ENCODE assay signal across 8 mouse cellular contexts in genomic region chr15:51730805-51731412, GRCm38 (mm10).
A peak's percentile ranks its signal among the peaks of the same experiment; 100 is the strongest.
DNase-seq lines count a peak whose midpoint lies in the region; ATAC-seq and TF ChIP-seq lines count a peak whose summit lies in the region.

No protein-coding gene starts in this region.

- 76% methylated on average over 12 of the region's 12 CpGs for WGBS in midbrain, postnatal 0 days
- WGBS in midbrain, embryonic 13.5 days, result 82% methylated on average over 12 of the region's 12 CpGs
- 57% methylated on average over 12 of the region's 12 CpGs for WGBS in embryonic facial prominence, embryonic 13.5 days
- WGBS in kidney, embryonic 16.5 days, result 62% methylated on average over 12 of the region's 12 CpGs
- WGBS in kidney, embryonic 14.5 days, result 68% methylated on average over 12 of the region's 12 CpGs

- no peaks in the 10 kb centered on the region for H3K27me3 ChIP-seq in midbrain, postnatal 0 days (ENCODE audit: insufficient read depth, low read length)
- no peaks in the 10 kb centered on the region for H3K27me3 ChIP-seq in midbrain, embryonic 13.5 days
- H3K27me3 ChIP-seq in embryonic facial prominence, embryonic 13.5 days, result no peaks in the 10 kb centered on the region
- H3K27me3 ChIP-seq in kidney, embryonic 16.5 days (ENCODE audit: insufficient read depth, low read length), result no peaks in the 10 kb centered on the region
- H3K27me3 ChIP-seq in kidney, embryonic 14.5 days (ENCODE audit: control insufficient read depth, insufficient read depth, low read length), result no peaks in the 10 kb centered on the region

- 0 out of 2 replicates have a peak, but pooled peaks cover 4% of the 10 kb centered on the region for H3K9me3 ChIP-seq in midbrain, postnatal 0 days (ENCODE audit: low read length)
- H3K9me3 ChIP-seq in midbrain, embryonic 13.5 days, result peaks cover 6% of the 10 kb centered on the region; the same call in 1 of the 2 replicates
- H3K9me3 ChIP-seq in embryonic facial prominence, embryonic 13.5 days, result no peaks in the 10 kb centered on the region
- peaks cover 7% of the 10 kb centered on the region; the same call in 1 of the 2 replicates for H3K9me3 ChIP-seq in kidney, embryonic 16.5 days (ENCODE audit: low read length)
- no peaks in the 10 kb centered on the region for H3K9me3 ChIP-seq in kidney, embryonic 14.5 days (ENCODE audit: control insufficient read depth, low read length)

- 0 out of 2 replicates have a peak, but pooled peaks have one; percentile 38 for ATAC-seq in midbrain, postnatal 0 days (ENCODE audit: low FRiP score)
- ATAC-seq in midbrain, embryonic 13.5 days, result no peak
- ATAC-seq in embryonic facial prominence, embryonic 13.5 days (ENCODE audit: insufficient number of reproducible peaks, insufficient read depth, low FRiP score, low TSS enrichment, low read depth), result no peak
- no peak for ATAC-seq in kidney, embryonic 16.5 days (ENCODE audit: low FRiP score, low TSS enrichment)
- ATAC-seq in kidney, embryonic 14.5 days (ENCODE audit: low FRiP score, low TSS enrichment), result no peak

- no peaks in the 10 kb centered on the region for H3K4me1 ChIP-seq in midbrain, postnatal 0 days (ENCODE audit: insufficient read depth, low read length)
- no peaks in the 10 kb centered on the region for H3K4me1 ChIP-seq in midbrain, embryonic 13.5 days (replicated peaks)
- H3K4me1 ChIP-seq in embryonic facial prominence, embryonic 13.5 days, result peaks cover 2% of the 10 kb centered on the region; the same call in 1 of the 2 replicates
- no peaks in the 10 kb centered on the region for H3K4me1 ChIP-seq in kidney, embryonic 16.5 days (ENCODE audit: insufficient read depth, low read length)
- no peaks in the 10 kb centered on the region for H3K4me1 ChIP-seq in kidney, embryonic 14.5 days (ENCODE audit: control insufficient read depth, insufficient read depth, low read length)

- H3K36me3 ChIP-seq in midbrain, postnatal 0 days (ENCODE audit: insufficient read depth, low read length), result no peaks in the 10 kb centered on the region
- H3K36me3 ChIP-seq in midbrain, embryonic 13.5 days, result no peaks in the 10 kb centered on the region
- no peaks in the 10 kb centered on the region for H3K36me3 ChIP-seq in embryonic facial prominence, embryonic 13.5 days
- H3K36me3 ChIP-seq in kidney, embryonic 16.5 days (ENCODE audit: insufficient read depth, low read length), result no peaks in the 10 kb centered on the region
- no peaks in the 10 kb centered on the region for H3K36me3 ChIP-seq in kidney, embryonic 14.5 days (ENCODE audit: control insufficient read depth, insufficient read depth, low read length)

- no peak overlapping the region for H3K4me3 ChIP-seq in midbrain, postnatal 0 days (ENCODE audit: low read depth, low read length)
- H3K4me3 ChIP-seq in midbrain, embryonic 13.5 days (replicated peaks), result no peak overlapping the region
- no peak overlapping the region for H3K4me3 ChIP-seq in embryonic facial prominence, embryonic 13.5 days
- no peak overlapping the region for H3K4me3 ChIP-seq in kidney, embryonic 16.5 days (ENCODE audit: low read length)
- H3K4me3 ChIP-seq in kidney, embryonic 14.5 days (ENCODE audit: low read length), result no peak overlapping the region

- H3K9ac ChIP-seq in midbrain, postnatal 0 days (replicated peaks; ENCODE audit: low read length, poor library complexity, severe bottlenecking), result no peak overlapping the region
- no peak overlapping the region for H3K9ac ChIP-seq in midbrain, embryonic 13.5 days (replicated peaks)
- H3K9ac ChIP-seq in embryonic facial prominence, embryonic 13.5 days, result no peak overlapping the region
- H3K9ac ChIP-seq in kidney, embryonic 16.5 days (replicated peaks; ENCODE audit: low read length), result no peak overlapping the region
- H3K9ac ChIP-seq in kidney, embryonic 14.5 days (ENCODE audit: low read depth, low read length), result no peak overlapping the region

- H3K4me2 ChIP-seq in midbrain, postnatal 0 days (ENCODE audit: low read depth, low read length, poor library complexity, severe bottlenecking), result no peak overlapping the region
- H3K4me2 ChIP-seq in midbrain, embryonic 13.5 days (replicated peaks), result no peak overlapping the region
- no peak overlapping the region for H3K4me2 ChIP-seq in embryonic facial prominence, embryonic 13.5 days
- no peak overlapping the region for H3K4me2 ChIP-seq in kidney, embryonic 16.5 days (replicated peaks; ENCODE audit: low read depth, low read length)
- no peak overlapping the region for H3K4me2 ChIP-seq in kidney, embryonic 14.5 days (replicated peaks; ENCODE audit: low read depth, low read length)

- DNase-seq in midbrain, postnatal 0 days (ENCODE audit: low spot score), result peak; percentile 26
- peak; percentile 12 for DNase-seq in heart, postnatal 4 days
- peak; percentile 53 for DNase-seq in lung, postnatal 10 days
- DNase-seq in kidney, adult 8-10 months, result no peak

- TF ChIP-seq CTCF in midbrain, postnatal 0 days (IDR thresholded peaks at IDR 0.05), result no peak

- no peak overlapping the region for H3K27ac ChIP-seq in midbrain, postnatal 0 days (ENCODE audit: low read depth, low read length)
- H3K27ac ChIP-seq in midbrain, embryonic 13.5 days, result no peak overlapping the region
- H3K27ac ChIP-seq in embryonic facial prominence, embryonic 13.5 days, result peak overlapping the region; percentile 36; the same call in 1 of the 2 replicates
- H3K27ac ChIP-seq in kidney, embryonic 16.5 days (ENCODE audit: low read length), result no peak overlapping the region
- H3K27ac ChIP-seq in kidney, embryonic 14.5 days (ENCODE audit: low read depth, low read length), result no peak overlapping the region

Comparison
In these comparisons a context has a peak if more than half of its experiments do, and no peak if none do; other contexts are left out.
1. DNase-seq: peak in midbrain, postnatal 0 days (single experiment), heart, postnatal 4 days (single experiment) and lung, postnatal 10 days (single experiment); none in kidney, adult 8-10 months (0 of 2).